Mouse (Mus musculus): ENCODE results near the gene Sik2.

DNA sequence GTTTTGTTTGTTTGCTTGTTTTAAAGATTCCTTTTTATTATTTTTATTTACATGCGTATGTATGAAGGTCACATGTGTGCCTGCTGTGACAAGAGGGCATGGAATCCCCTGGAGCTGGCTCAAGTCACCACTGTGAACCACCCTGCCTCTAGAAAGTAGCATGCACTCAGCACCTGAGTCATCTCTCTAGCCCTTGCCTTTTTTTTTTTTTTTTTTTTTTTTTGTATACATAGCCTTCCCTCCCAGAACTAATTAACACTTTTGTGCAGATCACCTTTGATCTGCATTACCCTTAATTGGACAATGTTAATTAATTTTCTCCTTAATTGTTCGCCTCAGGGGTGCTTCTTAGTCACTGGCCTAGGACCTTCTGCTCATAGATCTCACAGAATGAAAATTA is 66.2 kb downstream of the Sik2 start:
- no peak for TF ChIP-seq CTCF (IDR thresholded peaks at IDR 0.05; ENCODE audit: low read depth, low read length)
- TF ChIP-seq TAL1 (conservative IDR thresholded peaks at IDR 0.05; ENCODE audit: low read depth, low read length), result no peak
- TF ChIP-seq POLR2AphosphoS5 (IDR thresholded peaks at IDR 0.05; ENCODE audit: insufficient replicate concordance, low read depth, low read length), result no peak
- no peak for TF ChIP-seq GATA1 (IDR thresholded peaks at IDR 0.05; ENCODE audit: borderline replicate concordance, low read length)
- TF ChIP-seq GATA2 (IDR thresholded peaks at IDR 0.05; ENCODE audit: borderline replicate concordance, low read depth, low read length), result no peak
